Mouse (Mus musculus) bone marrow macrophage, adult 2 months (primary cell): ENCODE data around the gene Ung.

Experiments
- CTCF ChIP-seq: IDR thresholded peaks from 2 replicates; pipeline ENCODE4 v1.5.1; 2012; ENCODE audit warnings: low read depth, mild to moderate bottlenecking, low read length, moderate library complexity
- POLR2A ChIP-seq: IDR thresholded peaks from 2 replicates; pipeline ENCODE4 v1.6.1; 2012; ENCODE audit warnings: mild to moderate bottlenecking, low read depth, low read length, borderline replicate concordance

DNA sequence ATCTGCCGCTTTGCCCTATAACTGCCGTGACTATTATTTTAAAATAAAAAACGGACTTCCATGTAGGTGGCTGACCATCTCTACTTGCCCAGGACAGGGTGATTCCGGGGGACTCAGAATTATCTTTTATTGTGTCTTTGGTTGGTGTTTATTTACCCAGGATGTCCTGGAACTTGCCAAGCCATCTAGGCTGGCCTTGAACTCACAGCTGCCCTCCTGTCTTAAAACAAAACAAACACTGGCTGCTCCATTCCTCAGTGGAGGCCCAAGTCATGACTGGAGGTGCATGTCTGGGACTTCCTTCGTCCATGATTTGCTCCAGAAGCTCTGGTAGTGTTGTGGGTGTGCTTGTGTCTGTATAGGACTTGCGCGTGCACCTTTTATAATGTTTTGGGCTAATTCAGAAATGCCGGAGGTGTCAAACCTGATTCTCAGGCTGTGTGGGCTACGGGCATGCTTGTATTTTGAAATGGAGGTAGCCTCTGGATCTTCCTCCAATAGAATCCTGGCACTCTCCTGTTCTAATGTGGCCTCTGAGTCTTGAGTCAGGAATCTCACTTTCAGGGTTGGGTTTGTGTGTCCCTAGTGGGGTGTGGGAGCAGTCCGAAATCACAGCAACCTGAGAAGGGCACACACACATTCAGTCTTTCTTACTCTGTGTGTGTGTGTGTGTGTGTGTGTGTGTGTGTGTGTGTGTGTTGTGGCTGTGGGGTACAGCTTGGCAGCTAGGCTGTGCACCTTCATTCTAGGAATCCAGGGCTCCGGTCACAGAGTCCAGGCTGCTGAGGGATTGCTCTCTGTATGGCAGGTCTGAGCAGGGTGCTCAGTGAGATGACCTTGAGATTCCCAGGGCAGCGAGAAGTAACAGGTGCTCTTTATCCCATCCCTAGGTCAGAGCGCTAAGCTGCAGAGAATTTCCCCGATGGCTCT, 17.1 kb downstream of the Ung start:
- TF ChIP-seq CTCF (no peak), POLR2A (no peak)
